Mouse (Mus musculus): ENCODE data around the gene Yipf3.

DNA sequence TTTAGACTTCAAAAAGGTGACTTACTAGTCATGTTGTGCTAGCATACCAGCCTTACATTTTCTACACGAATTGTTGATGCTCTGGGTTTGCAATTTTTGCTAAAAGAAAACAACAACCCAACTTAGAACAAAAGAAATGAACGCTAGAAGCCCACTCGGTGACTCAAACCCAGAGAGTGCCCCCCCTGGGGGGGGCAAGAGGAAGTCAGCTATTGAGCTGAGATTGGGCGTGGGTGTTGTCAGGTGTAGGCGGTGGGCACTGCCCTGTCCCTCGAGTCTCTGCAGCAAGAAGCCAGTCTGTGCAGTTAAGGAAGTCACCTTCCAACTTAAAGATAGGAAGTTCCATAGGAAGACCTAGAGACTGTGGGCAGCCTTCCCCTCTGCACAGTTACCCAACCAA lies 48.7 kb downstream of the Yipf3 start:
- TF ChIP-seq CTCF (conservative IDR thresholded peaks at IDR 0.05 in 1 of 2, IDR thresholded peaks at IDR 0.05 in 1 of 2; ENCODE audit: low read depth in 2 of 2, low read length in 2 of 2) (no peak), MAZ (IDR thresholded peaks at IDR 0.05; ENCODE audit: low read depth, low read length) (no peak), MAX (IDR thresholded peaks at IDR 0.05; ENCODE audit: low read length) (no peak), USF1 (IDR thresholded peaks at IDR 0.05; ENCODE audit: low read depth, low read length) (no peak), MXI1 (IDR thresholded peaks at IDR 0.05; ENCODE audit: low read depth, low read length) (no peak), ZNF384 (IDR thresholded peaks at IDR 0.05; ENCODE audit: low read depth, low read length) (no peak), POLR2A (IDR thresholded peaks at IDR 0.05; ENCODE audit: low read depth, low read length) (no peak), JUND (conservative IDR thresholded peaks at IDR 0.05; ENCODE audit: low read depth, low read length) (0 out of 2 replicates have a peak, but pooled peaks have one; percentile 35), SIN3A (IDR thresholded peaks at IDR 0.05; ENCODE audit: low read length) (no peak), ZC3H11A (IDR thresholded peaks at IDR 0.05; ENCODE audit: low read depth, low read length) (no peak)
